Mouse (Mus musculus): Measurements from ENCODE around the gene Lrif1. TPM values are rescaled to one million over a fixed set of nuclear protein-coding genes. Genes with fewer than 3 reads are reported as not detected.

Gene Lrif1
- 45.0 TPM for polyA plus RNA-seq (2017; shearing (Covaris generic))

GRCm38 (mm10) chr3:106684830-106685229 lies at the start of gene Lrif1:
TSS of gene Lrif1 (plus strand) at chr3:106684987.

Other genes with a start within 250 kb of the Lrif1 start
- 159 TPM for gene Dennd2d, start 202.6 kb upstream of the Lrif1 start, polyA plus RNA-seq (2017; shearing (Covaris generic))
- 45.9 TPM for gene Dram2, start 137.2 kb upstream of the Lrif1 start, polyA plus RNA-seq (2017; shearing (Covaris generic))
- 100 TPM for gene Cept1, start 137.2 kb upstream of the Lrif1 start, polyA plus RNA-seq (2017; shearing (Covaris generic))
- 911 TPM for gene Cd53, start 105.2 kb downstream of the Lrif1 start, polyA plus RNA-seq (2017; shearing (Covaris generic))
- gene Olfr266, start 141.3 kb downstream of the Lrif1 start, polyA plus RNA-seq (2017; shearing (Covaris generic)): not detected

Measured in CD4-positive, CD25-positive, alpha-beta regulatory T cell (primary cell).